Mouse (Mus musculus) kidney, embryonic 15.5 days (tissue): ENCODE measurements around the gene Prpf8. TPM values are rescaled to one million over a fixed set of nuclear protein-coding genes. Genes with fewer than 3 reads are reported as not detected.
"Not testable (repeated sequence)": the region's sequence is repeated elsewhere in the genome, so short reads cannot be mapped to it uniquely, and the experiment has no call there.

ENCODE experiments used
- ATAC-seq: fragments of 200-750 bp; cut with Nextera tagmentation; replicated peaks from 2 replicates; pipeline ENCODE4 v1.8.0; 2017; ENCODE audit warnings: moderate TSS enrichment; ENCODE audit not compliant: low FRiP score
- H3K27ac ChIP-seq: fragments of 300-500 bp; sonication (generic); 2 replicates; pipeline ENCODE4 v1.5.1; 2015; ENCODE audit warnings: mild to moderate bottlenecking, inconsistent platforms
- H3K27me3 ChIP-seq: fragments of 300-500 bp; sonication (generic); 2 replicates; pipeline ENCODE4 v1.6.1; 2015; ENCODE audit warnings: inconsistent platforms
- H3K36me3 ChIP-seq: fragments of 300-500 bp; sonication (generic); 2 replicates; pipeline ENCODE4 v1.6.1; 2015; ENCODE audit warnings: inconsistent platforms
- H3K4me1 ChIP-seq: fragments of 300-500 bp; sonication (generic); 2 replicates; pipeline ENCODE4 v1.6.1; 2015; ENCODE audit warnings: inconsistent platforms
- H3K4me2 ChIP-seq: fragments of 300-500 bp; sonication (generic); 2 replicates; pipeline ENCODE4 v1.6.1; 2015; ENCODE audit warnings: moderate library complexity, mild to moderate bottlenecking, inconsistent platforms
- H3K4me3 ChIP-seq: fragments of 300-500 bp; sonication (generic); replicated peaks from 2 replicates; pipeline ENCODE4 v1.5.1; 2015; ENCODE audit warnings: mild to moderate bottlenecking, inconsistent platforms
- H3K9ac ChIP-seq: fragments of 300-500 bp; sonication (generic); 2 replicates; pipeline ENCODE4 v1.6.1; 2015; ENCODE audit warnings: mild to moderate bottlenecking, inconsistent platforms
- H3K9me3 ChIP-seq: fragments of 300-500 bp; sonication (generic); replicated peaks from 2 replicates; pipeline ENCODE4 v1.6.1; 2016; ENCODE audit warnings: inconsistent platforms
- WGBS: fragments of 180-500 bp; shearing (Covaris S2); methylation state at CpG from one replicate; pipeline ENCODE4 v1.1.7; 2015; ENCODE audit warnings: mixed read lengths; 5-methylcytosine and 5-hydroxymethylcytosine counted together
- microRNA counts: library from miRNA; unstranded; fragments of <30 nt; microRNA quantifications from one replicate; lab custom pipeline; 2016
- microRNA-seq: library from miRNA; unstranded; fragments of <30 nt; microRNA quantifications from one replicate; pipeline ENCODE4, GENCODE M21; 2016
- polyA plus RNA-seq: library from polyadenylated mRNA; unstranded; fragments of >200 nt; fragmentation: Nextera tagmentation; extraction: Ambion mirVana; gene quantifications from 2 replicates; pipeline ENCODE4 v1.2.1, GENCODE M21; 2015

The Prpf8 gene
- polyA plus RNA-seq, 1 experiment from 2014 or later = 61.7 TPM

DNA sequence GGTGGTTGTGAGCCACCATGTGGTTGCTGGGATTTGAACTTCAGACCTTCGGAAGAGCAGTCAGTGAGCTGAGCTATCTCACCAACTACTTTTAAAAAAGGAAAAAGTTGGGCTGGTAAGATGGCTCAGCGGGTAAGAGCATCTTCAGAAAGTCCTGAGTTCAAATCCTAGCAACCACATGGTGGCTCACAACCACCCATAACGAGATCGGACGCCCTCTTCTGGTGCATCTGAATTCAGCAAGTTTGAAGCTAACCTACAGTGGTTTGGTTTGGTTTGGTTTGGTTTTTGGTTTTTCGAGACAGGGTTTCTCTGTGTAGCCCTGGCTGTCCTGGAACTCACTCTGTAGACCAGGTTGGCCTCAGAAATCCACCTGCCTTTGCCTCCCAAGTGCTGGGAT, 69.4 kb downstream of the Prpf8 start:
- WGBS = 95% methylated on average over 6 of the region's 6 CpGs
- not testable (repeated sequence) for H3K36me3 ChIP-seq, ATAC-seq, H3K27me3 ChIP-seq, H3K9ac ChIP-seq, H3K4me3 ChIP-seq, H3K9me3 ChIP-seq, H3K4me2 ChIP-seq, H3K27ac ChIP-seq
- peaks cover 24% of the 10 kb centered on the region for H3K4me1 ChIP-seq

DNA sequence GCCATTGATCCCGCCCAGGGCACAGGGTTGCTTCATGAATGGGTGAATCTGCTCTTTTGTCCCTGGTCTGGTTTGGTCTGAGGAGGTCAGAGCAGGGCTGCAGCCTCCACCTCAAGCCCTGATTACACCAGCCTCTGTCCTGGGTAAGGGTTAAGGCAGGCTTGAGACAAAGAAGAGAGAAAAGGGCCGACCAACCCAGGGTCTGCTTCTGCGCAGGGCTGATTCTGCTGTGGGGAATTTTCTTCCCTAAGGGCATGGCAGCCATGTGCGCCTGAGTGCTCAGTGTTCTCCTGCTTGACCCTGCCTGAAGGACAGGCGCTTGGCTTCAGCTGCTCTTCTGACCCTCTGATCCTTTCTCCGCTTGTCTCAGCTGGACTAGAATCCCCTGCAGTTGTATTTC, 70.5 kb downstream of the Prpf8 start:
- Histone ChIP-seq H3K9me3 (no peaks in the 10 kb centered on the region), H3K9ac (no peak overlapping the region), H3K4me3 (no peak overlapping the region), H3K27ac (no peak overlapping the region), H3K4me2 (no peak overlapping the region), H3K4me1 (peaks cover 14% of the 10 kb centered on the region), H3K36me3 (no peaks in the 10 kb centered on the region), H3K27me3 (no peaks in the 10 kb centered on the region)
- 76% methylated on average over 6 of the region's 6 CpGs for WGBS
- ATAC-seq = no peak

DNA sequence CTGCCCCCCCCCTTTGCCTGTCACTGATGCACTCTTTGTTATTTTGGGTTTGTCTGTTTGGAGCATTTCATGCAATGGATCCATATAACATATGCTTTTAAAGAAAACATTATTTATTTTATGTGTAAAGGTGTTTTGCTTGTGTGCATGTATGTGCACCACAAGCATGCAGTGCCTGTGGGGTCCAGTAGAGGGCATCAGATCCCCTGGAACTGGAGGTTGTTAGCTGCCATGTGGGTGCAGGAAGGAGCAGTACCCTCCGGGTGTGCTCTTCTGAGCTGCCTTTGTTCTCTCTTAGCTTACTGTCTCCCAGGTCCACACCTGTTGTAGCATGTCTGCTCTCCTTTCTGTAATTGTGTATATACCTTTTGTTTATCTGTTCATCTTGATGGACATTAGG, 71.5 kb downstream of the Prpf8 start:
- no peak for ATAC-seq

More for the DNA sequence above, 71.5 kb downstream of the Prpf8 start:
- Histone ChIP-seq H3K9me3 (no peaks in the 10 kb centered on the region), H3K36me3 (no peaks in the 10 kb centered on the region), H3K4me1 (peaks cover 4% of the 10 kb centered on the region; the same call in 1 of the 2 replicates), H3K9ac (no peak overlapping the region), H3K27me3 (no peaks in the 10 kb centered on the region), H3K4me2 (no peak overlapping the region), H3K27ac (no peak overlapping the region), H3K4me3 (no peak overlapping the region)
- WGBS = 84% methylated on average over 1 of the region's 1 CpGs

MicroRNAs encoded within 50 kb of the gene (microRNA counts, 519-probe panel; counts per million panel counts)
- 3,469 counts per million, percentile 90 among the panel's probes with 10 or more counts for microRNA mmu-miR-22 (lab: Ali Mortazavi, UCI)

Small RNA genes within 50 kb of the gene (microRNA-seq; reads per million reads assigned to microRNA genes)
- gene Mir22 (3,026 reads per million, percentile 89 among the genes with 10 or more reads in this experiment), gene Mir3971 (not detected)

Other genes with a start within 250 kb of the Prpf8 start
- gene Rpa1, start 138.5 kb upstream of the Prpf8 start, polyA plus RNA-seq = 123 and 128 TPM in 2 replicates
- gene Smyd4, start 138.4 kb upstream of the Prpf8 start, polyA plus RNA-seq = 14.6 and 15.2 TPM in 2 replicates
- gene Serpinf1, start 64.1 kb upstream of the Prpf8 start, polyA plus RNA-seq = 129 and 140 TPM in 2 replicates
- 35.4 and 47.2 TPM in 2 replicates for gene Serpinf2, start 47.2 kb upstream of the Prpf8 start, polyA plus RNA-seq
- 5.0 and 6.2 TPM in 2 replicates for gene Wdr81, start 32.1 kb upstream of the Prpf8 start, polyA plus RNA-seq
- gene Tlcd2, start 25.1 kb upstream of the Prpf8 start, polyA plus RNA-seq = 22.6 and 24.5 TPM in 2 replicates
- gene Rilp, start 23.3 kb downstream of the Prpf8 start, polyA plus RNA-seq = 1.3 TPM in 2 replicates
- gene Scarf1, start 26.7 kb downstream of the Prpf8 start, polyA plus RNA-seq = 15.0 and 15.4 TPM in 2 replicates
- 7.5 and 8.0 TPM in 2 replicates for gene Slc43a2, start 44.9 kb downstream of the Prpf8 start, polyA plus RNA-seq
- gene Pitpna, start 101.3 kb downstream of the Prpf8 start, polyA plus RNA-seq = 77.6 and 83.5 TPM in 2 replicates
- 26.6 and 28.7 TPM in 2 replicates for gene Inpp5k, start 144.2 kb downstream of the Prpf8 start, polyA plus RNA-seq
- gene Myo1c, start 163.7 kb downstream of the Prpf8 start, polyA plus RNA-seq = 59.8 and 67.6 TPM in 2 replicates
- gene Crk, start 192.4 kb downstream of the Prpf8 start, polyA plus RNA-seq = 119 and 131 TPM in 2 replicates
- gene Ywhae, start 246.1 kb downstream of the Prpf8 start, polyA plus RNA-seq = 963 and 1,014 TPM in 2 replicates